Mouse (Mus musculus) kidney, adult 2 months (tissue): ENCODE measurements around the gene Trmt5. TPM values are rescaled to one million over a fixed set of nuclear protein-coding genes. Genes with fewer than 3 reads are reported as not detected.

Experiments used
- DNase-seq: peaks from one replicate; pipeline ENCODE4 v3.0.0; 2021
- H3K27ac ChIP-seq: fragments of 200-500 bp; 2 replicates; pipeline ENCODE4 v1.5.1; 2012; ENCODE audit warnings: low read depth, low read length, control low read depth, inconsistent platforms; ENCODE audit not compliant: insufficient read depth
- H3K27me3 ChIP-seq: fragments of 200-500 bp; replicated peaks from 2 replicates; pipeline ENCODE4 v1.6.1; 2012; ENCODE audit warnings: mild to moderate bottlenecking, moderate library complexity, low read length, inconsistent platforms; ENCODE audit not compliant: control insufficient read depth, insufficient read depth
- H3K36me3 ChIP-seq: fragments of 200-500 bp; 2 replicates; pipeline ENCODE4 v1.6.1; 2012; ENCODE audit warnings: mild to moderate bottlenecking, moderate library complexity, low read length, inconsistent platforms; ENCODE audit not compliant: control insufficient read depth, insufficient read depth
- H3K4me1 ChIP-seq: fragments of 200-500 bp; 2 replicates; pipeline ENCODE4 v1.6.1; 2011; ENCODE audit warnings: low read length; ENCODE audit not compliant: control insufficient read depth, insufficient read depth
- H3K4me3 ChIP-seq: fragments of 200-500 bp; 2 replicates; pipeline ENCODE4 v1.5.1; 2011; ENCODE audit warnings: mild to moderate bottlenecking, low read depth, low read length, control low read depth; ENCODE audit not compliant: insufficient read depth
- CTCF ChIP-seq: fragments of 200-500 bp; conservative IDR thresholded peaks from 2 replicates; pipeline ENCODE4 v1.5.1; 2011; ENCODE audit warnings: low read depth, mild to moderate bottlenecking, control low read depth, low read length, moderate library complexity, mixed read lengths; ENCODE audit not compliant: insufficient read depth, insufficient read length
- POLR2A ChIP-seq: fragments of 200-500 bp; IDR thresholded peaks from one replicate; pipeline ENCODE4 v1.6.1; 2011; ENCODE audit warnings: low read depth, low read length, control low read depth
- WGBS: fragments of 180-500 bp; shearing (Covaris S2); methylation state at CpG from one replicate; pipeline ENCODE4 v1.1.7; 2018; 5-methylcytosine and 5-hydroxymethylcytosine counted together
- polyA plus RNA-seq: library from polyadenylated mRNA; depleted of rRNA; stranded (reverse); fragments of >200 nt; gene quantifications from 2 replicates; pipeline ENCODE4 v1.2.3, GENCODE M21; 2012; rRNA removed

Trmt5 gene
- polyA plus RNA-seq, 1 experiment, result 6.1 TPM

DNA sequence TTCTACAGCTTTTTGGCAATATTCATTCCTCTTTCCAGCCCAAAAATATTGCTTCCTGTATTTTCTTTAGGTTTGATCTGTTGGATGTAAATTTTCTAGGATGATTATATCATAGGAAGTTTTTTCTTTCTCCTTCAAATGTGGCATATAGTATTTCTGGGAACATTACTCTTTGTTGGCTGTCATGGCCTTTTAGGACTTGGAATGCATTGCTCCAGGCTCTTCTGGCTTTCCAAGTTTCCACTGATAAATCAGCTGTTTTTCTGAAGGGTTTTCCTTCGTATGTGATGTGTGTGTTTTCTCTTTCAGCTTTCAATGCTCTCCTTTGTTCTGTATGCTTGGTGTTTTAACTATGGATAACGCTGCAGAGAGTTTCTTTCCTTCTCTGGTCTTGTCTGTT is 31.5 kb downstream of the Trmt5 start:
- TF ChIP-seq CTCF, result no peak
- no peak for TF ChIP-seq POLR2A

DNA sequence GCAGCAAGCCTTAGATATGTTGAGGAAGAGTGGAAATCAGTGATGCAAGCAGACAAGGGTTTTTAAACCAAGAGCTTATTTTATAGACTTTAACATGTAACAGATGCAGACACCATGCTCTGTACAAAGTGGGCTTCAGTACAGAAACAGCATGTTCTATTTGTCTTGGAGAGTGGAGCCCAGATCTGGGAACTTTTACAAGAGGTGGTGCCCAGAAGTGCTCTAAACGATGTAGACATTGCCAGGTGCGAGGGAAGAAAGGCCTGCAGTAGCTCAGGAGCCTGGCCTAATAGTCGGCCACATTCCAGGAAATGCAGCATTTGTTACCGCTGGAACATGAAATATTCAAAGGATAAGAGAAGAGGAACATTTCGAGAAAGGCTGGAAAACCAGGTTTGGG is 40.8 kb downstream of the Trmt5 start:
- H3K4me1 ChIP-seq, result no peaks in the 10 kb centered on the region
- H3K27me3 ChIP-seq, result no peaks in the 10 kb centered on the region
- 68% methylated on average over 5 of the region's 5 CpGs for WGBS
- H3K27ac ChIP-seq, result no peak overlapping the region
- DNase-seq, result no peak
- no peak overlapping the region for H3K4me3 ChIP-seq
- TF ChIP-seq POLR2A (no peak), CTCF (no peak)
- H3K36me3 ChIP-seq, result no peaks in the 10 kb centered on the region

More for the DNA sequence above, 31.5 kb downstream of the Trmt5 start:
- DNase-seq, result peak; percentile 11
- no peaks in the 10 kb centered on the region for H3K36me3 ChIP-seq
- H3K27ac ChIP-seq, result no peak overlapping the region
- H3K4me3 ChIP-seq, result no peak overlapping the region
- no peaks in the 10 kb centered on the region for H3K4me1 ChIP-seq
- WGBS, result 70% methylated on average over 2 of the region's 2 CpGs
- no peaks in the 10 kb centered on the region for H3K27me3 ChIP-seq

DNA sequence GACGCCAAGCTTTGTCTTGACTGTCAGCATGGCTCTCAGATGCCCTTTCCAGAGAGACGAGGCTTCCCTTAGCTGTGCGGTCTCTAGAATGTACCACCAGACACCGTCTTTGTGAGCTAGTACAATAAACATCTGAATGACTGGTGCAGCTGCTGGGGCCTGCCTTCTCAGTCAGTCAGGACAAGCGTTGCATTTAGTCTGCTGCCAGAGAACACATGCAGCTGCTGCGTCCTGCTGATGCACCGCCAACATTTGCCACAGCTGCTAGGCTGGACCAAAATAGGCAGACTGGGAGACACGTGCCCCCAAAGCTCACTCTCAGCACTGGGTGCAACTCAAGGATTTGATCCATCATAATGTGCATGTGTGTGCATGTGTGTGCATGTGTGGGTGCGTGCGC is 44.5 kb downstream of the Trmt5 start:
- no peaks in the 10 kb centered on the region for H3K4me1 ChIP-seq
- 79% methylated on average over 10 of the region's 10 CpGs for WGBS
- DNase-seq, result no peak
- H3K27ac ChIP-seq, result no peak overlapping the region
- H3K27me3 ChIP-seq, result no peaks in the 10 kb centered on the region
- H3K36me3 ChIP-seq, result no peaks in the 10 kb centered on the region
- no peak for TF ChIP-seq POLR2A
- no peak for TF ChIP-seq CTCF
- H3K4me3 ChIP-seq, result no peak overlapping the region

DNA sequence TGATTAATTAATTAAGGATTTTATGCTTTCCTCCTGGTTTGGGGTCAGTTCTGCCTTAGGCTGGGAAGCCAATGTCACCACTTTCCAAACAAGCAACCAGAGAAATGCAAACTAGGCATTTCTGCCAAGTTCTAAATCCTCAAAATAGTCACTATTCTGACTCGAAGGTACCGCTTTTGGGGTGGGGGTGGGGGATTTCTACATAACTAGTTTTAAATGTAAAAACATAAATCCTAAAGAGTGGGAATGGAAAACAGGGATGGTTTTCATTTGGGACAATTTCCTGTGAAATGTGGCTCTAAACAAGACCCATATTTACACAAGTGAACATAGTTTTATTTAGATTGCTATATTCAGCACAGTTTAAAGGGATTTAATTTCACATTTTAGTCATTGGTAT is 53.9 kb downstream of the Trmt5 start:
- no peak for DNase-seq
- WGBS, result 46% methylated on average over 2 of the region's 2 CpGs
- Histone ChIP-seq H3K4me1 (no peaks in the 10 kb centered on the region), H3K36me3 (no peaks in the 10 kb centered on the region), H3K4me3 (no peak overlapping the region), H3K27me3 (no peaks in the 10 kb centered on the region), H3K27ac (no peak overlapping the region)
- no peak for TF ChIP-seq POLR2A

DNA sequence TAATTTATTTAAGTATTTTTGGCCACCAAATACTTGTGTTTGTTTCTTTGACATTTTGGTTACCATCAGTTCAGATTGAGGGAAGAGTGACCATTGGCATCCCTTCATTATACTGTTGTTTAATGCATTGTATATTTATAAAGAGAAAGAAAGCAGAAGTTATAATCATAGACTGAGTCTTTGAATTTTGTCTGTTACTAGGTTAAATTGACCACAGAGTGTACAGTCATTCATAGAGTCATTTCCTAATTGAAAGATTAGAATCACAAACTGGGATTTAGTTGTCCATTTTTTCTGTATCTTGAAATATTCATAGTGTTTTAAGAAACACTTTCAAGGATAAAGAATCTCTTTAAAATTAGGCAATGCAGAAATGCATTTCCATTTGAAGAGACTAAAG is 55.0 kb downstream of the Trmt5 start:
- DNase-seq, result no peak
- no peaks in the 10 kb centered on the region for H3K4me1 ChIP-seq
- H3K27ac ChIP-seq, result no peak overlapping the region
- no peaks in the 10 kb centered on the region for H3K36me3 ChIP-seq
- H3K4me3 ChIP-seq, result no peak overlapping the region
- no peaks in the 10 kb centered on the region for H3K27me3 ChIP-seq
- no peak for TF ChIP-seq POLR2A
- no peak for TF ChIP-seq CTCF

DNA sequence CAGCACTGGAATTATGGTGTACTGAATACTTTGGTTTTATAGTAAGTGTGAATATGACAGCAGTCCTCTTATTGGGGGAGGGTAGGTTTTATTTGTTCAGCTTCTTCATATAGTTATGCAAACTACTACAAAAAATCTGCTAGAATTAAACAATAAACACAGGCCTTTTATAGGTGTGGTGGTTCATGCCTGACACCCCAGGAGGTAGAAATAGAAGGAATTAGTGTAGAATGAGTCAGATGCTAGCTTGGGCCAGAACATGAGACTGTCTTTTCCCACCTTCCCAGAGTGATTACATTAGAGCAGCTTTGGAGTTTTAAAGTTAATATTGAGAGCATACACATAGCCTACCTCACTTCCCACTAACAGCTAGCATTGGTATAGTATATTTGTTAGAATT is 56.3 kb downstream of the Trmt5 start:
- H3K4me3 ChIP-seq, result no peak overlapping the region
- no peaks in the 10 kb centered on the region for H3K4me1 ChIP-seq
- DNase-seq, result no peak
- no peaks in the 10 kb centered on the region for H3K27me3 ChIP-seq
- H3K36me3 ChIP-seq, result no peaks in the 10 kb centered on the region
- TF ChIP-seq POLR2A (no peak), CTCF (no peak)
- no peak overlapping the region for H3K27ac ChIP-seq

Other genes with a start within 250 kb of the Trmt5 start
- 0.35 and 0.53 TPM in 2 replicates for gene Six1, start 232.8 kb downstream of the Trmt5 start, polyA plus RNA-seq
- 0.78 and 0.81 TPM in 2 replicates for gene Six4, start 173.3 kb downstream of the Trmt5 start, polyA plus RNA-seq
- 6.5 and 7.9 TPM in 2 replicates for gene Mnat1, start 163.0 kb downstream of the Trmt5 start, polyA plus RNA-seq
- gene Slc38a6, start 69 bp upstream of the Trmt5 start, polyA plus RNA-seq, result 15.1 and 17.7 TPM in 2 replicates